Mouse (Mus musculus) heart, embryonic 12.5 days (tissue): ENCODE data around the gene Fn3krp. TPM values are rescaled to one million over a fixed set of nuclear protein-coding genes. Genes with fewer than 3 reads are reported as not detected.

Experiments
- ATAC-seq: fragments of 200-750 bp; cut with Nextera tagmentation; 2 replicates; pipeline ENCODE4 v1.8.0; 2017; ENCODE audit warnings: moderate TSS enrichment, moderate library complexity; ENCODE audit not compliant: insufficient number of reproducible peaks, low FRiP score
- H3K27ac ChIP-seq: fragments of 300-500 bp; sonication (generic); 2 replicates; pipeline ENCODE4 v1.5.1; 2016; ENCODE audit warnings: mild to moderate bottlenecking, moderate library complexity; ENCODE audit not compliant: poor library complexity, severe bottlenecking
- H3K27me3 ChIP-seq: fragments of 300-500 bp; sonication (generic); replicated peaks from 2 replicates; pipeline ENCODE4 v1.6.1; 2016; ENCODE audit warnings: mild to moderate bottlenecking, moderate library complexity
- H3K36me3 ChIP-seq: fragments of 300-500 bp; sonication (generic); 2 replicates; pipeline ENCODE4 v1.6.1; 2016; ENCODE audit warnings: mild to moderate bottlenecking, moderate library complexity
- H3K4me1 ChIP-seq: fragments of 300-500 bp; sonication (generic); replicated peaks from 2 replicates; pipeline ENCODE4 v1.6.1; 2016; ENCODE audit warnings: mild to moderate bottlenecking
- H3K4me2 ChIP-seq: fragments of 300-500 bp; sonication (generic); 2 replicates; pipeline ENCODE4 v1.6.1; 2016; ENCODE audit warnings: mild to moderate bottlenecking, moderate library complexity
- H3K4me3 ChIP-seq: fragments of 300-500 bp; sonication (generic); 2 replicates; pipeline ENCODE4 v1.5.1; 2016; ENCODE audit warnings: mild to moderate bottlenecking
- H3K9ac ChIP-seq: fragments of 300-500 bp; sonication (generic); 2 replicates; pipeline ENCODE4 v1.6.1; 2016; ENCODE audit warnings: mild to moderate bottlenecking, moderate library complexity
- H3K9me3 ChIP-seq: fragments of 300-500 bp; sonication (generic); replicated peaks from 2 replicates; pipeline ENCODE4 v1.6.1; 2016; ENCODE audit warnings: mild to moderate bottlenecking, moderate library complexity
- WGBS: fragments of 180-500 bp; shearing (Covaris S2); methylation state at CpG from one replicate; pipeline ENCODE4 v1.1.7; 2016; 5-methylcytosine and 5-hydroxymethylcytosine counted together
- polyA plus RNA-seq: library from polyadenylated mRNA; unstranded; fragments of >200 nt; fragmentation: Nextera tagmentation; extraction: Ambion mirVana; gene quantifications from 2 replicates; pipeline ENCODE4 v1.2.1, GENCODE M21; 2016

Fn3krp gene
- polyA plus RNA-seq, 1 experiment from 2014 or later = 4.3 TPM

- no peaks in the 10 kb centered on the region for H3K36me3 ChIP-seq
- H3K4me3 ChIP-seq = no peak overlapping the region
- no peak overlapping the region for H3K9ac ChIP-seq
- no peaks in the 10 kb centered on the region for H3K9me3 ChIP-seq
- no peak overlapping the region for H3K27ac ChIP-seq
- no peak for ATAC-seq
- H3K4me2 ChIP-seq = no peak overlapping the region
- H3K4me1 ChIP-seq = peaks cover 4% of the 10 kb centered on the region; the same call in 1 of the 2 replicates
- H3K27me3 ChIP-seq = 0 out of 2 replicates have a peak, but pooled peaks cover 3% of the 10 kb centered on the region
- 66% methylated on average over 5 of the region's 5 CpGs for WGBS
Measured at GRCm38 (mm10) chr11:121415351-121415750, 5.8 kb upstream of the Fn3krp start.

DNA sequence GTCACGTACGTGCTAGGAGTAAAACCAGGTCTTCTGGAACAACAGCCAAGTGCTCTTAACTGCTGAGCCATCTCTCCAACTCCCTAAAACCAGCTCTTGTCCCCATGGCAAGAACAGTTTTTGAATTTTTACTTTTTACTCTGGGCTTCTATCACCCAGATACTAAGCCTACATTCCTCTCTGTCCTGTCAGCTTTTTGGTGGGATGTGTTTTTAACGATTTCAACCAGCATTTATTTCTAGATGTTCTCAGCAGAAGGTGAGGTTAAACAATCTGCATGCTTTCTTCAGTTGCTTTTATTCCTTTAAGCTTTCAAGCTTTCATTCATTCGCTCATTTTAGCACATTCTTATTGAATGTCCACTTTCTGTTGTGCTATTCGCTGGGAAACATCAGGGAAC, 3.2 kb upstream of the Fn3krp start:
- H3K36me3 ChIP-seq = no peaks in the 10 kb centered on the region
- H3K27ac ChIP-seq = no peak overlapping the region
- H3K27me3 ChIP-seq = 0 out of 2 replicates have a peak, but pooled peaks cover 3% of the 10 kb centered on the region
- peaks cover 15% of the 10 kb centered on the region for H3K4me1 ChIP-seq
- ATAC-seq = no peak
- no peaks in the 10 kb centered on the region for H3K9me3 ChIP-seq
- WGBS = 75% methylated on average over 5 of the region's 5 CpGs
- H3K4me2 ChIP-seq = no peak overlapping the region
- H3K9ac ChIP-seq = no peak overlapping the region
- H3K4me3 ChIP-seq = no peak overlapping the region

DNA sequence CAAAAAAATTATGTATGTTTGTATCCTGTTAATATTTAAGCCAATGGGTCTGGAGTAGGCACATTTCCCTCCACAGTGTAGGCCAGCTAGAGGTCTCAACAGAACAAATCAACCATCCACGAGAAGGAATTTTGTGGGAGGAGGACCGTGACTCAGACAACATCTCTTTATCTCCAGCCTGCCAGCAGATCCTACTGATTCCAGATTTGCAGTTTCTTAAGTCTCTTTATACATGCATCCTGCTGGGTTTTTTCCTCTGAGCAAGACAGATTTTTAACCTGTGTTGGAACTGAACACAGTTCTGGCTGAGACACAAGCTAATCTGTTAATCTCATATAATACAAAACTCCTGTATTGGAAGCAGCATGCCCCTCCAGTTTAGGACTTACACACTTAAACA, 2.3 kb upstream of the Fn3krp start:
- WGBS = 65% methylated on average over 2 of the region's 2 CpGs

GRCm38 (mm10) chr11:121420379-121420778, 822 bp upstream of the Fn3krp start:
- H3K36me3 ChIP-seq = no peaks in the 10 kb centered on the region
- H3K4me2 ChIP-seq = peak overlapping the region; percentile 83
- 54% methylated on average over 5 of the region's 5 CpGs for WGBS
- ATAC-seq = no peak
- H3K27me3 ChIP-seq = 0 out of 2 replicates have a peak, but pooled peaks cover 3% of the 10 kb centered on the region
- H3K27ac ChIP-seq = no peak overlapping the region
- H3K9me3 ChIP-seq = no peaks in the 10 kb centered on the region
- peaks cover 12% of the 10 kb centered on the region for H3K4me1 ChIP-seq
- peak overlapping the region; percentile 87 for H3K4me3 ChIP-seq
- peak overlapping the region; percentile 58; the same call in 1 of the 2 replicates for H3K9ac ChIP-seq

More for the DNA sequence above, 2.3 kb upstream of the Fn3krp start:
- Histone ChIP-seq H3K36me3 (no peaks in the 10 kb centered on the region), H3K9ac (no peak overlapping the region), H3K4me1 (peaks cover 15% of the 10 kb centered on the region), H3K4me3 (no peak overlapping the region), H3K9me3 (no peaks in the 10 kb centered on the region), H3K27ac (no peak overlapping the region), H3K27me3 (0 out of 2 replicates have a peak, but pooled peaks cover 3% of the 10 kb centered on the region), H3K4me2 (no peak overlapping the region)
- ATAC-seq = no peak

- under 1% methylated on average over 28 of the region's 28 CpGs for WGBS
- 0 out of 2 replicates have a peak, but pooled peaks cover 3% of the 10 kb centered on the region for H3K27me3 ChIP-seq
Measured at GRCm38 (mm10) chr11:121421553-121422173, 462 bp downstream of the Fn3krp start.

GRCm38 (mm10) chr11:121433397-121433796, 12.2 kb downstream of the Fn3krp start:
- Histone ChIP-seq H3K27me3 (no peaks in the 10 kb centered on the region), H3K4me1 (peaks cover 22% of the 10 kb centered on the region), H3K9ac (no peak overlapping the region), H3K9me3 (no peaks in the 10 kb centered on the region), H3K27ac (peak overlapping the region; percentile 71), H3K4me2 (peak overlapping the region; percentile 27), H3K4me3 (no peak overlapping the region), H3K36me3 (peaks cover 21% of the 10 kb centered on the region)
- ATAC-seq = peak; percentile 59
- 42% methylated on average over 4 of the region's 4 CpGs for WGBS

More at GRCm38 (mm10) chr11:121421553-121422173, 462 bp downstream of the Fn3krp start:
- peak overlapping the region; percentile 83 for H3K4me2 ChIP-seq
- no peaks in the 10 kb centered on the region for H3K36me3 ChIP-seq
- peak overlapping the region; percentile 83 for H3K9ac ChIP-seq
- H3K27ac ChIP-seq = peak overlapping the region; percentile 3; the same call in 1 of the 2 replicates
- ATAC-seq = peak; percentile 71
- H3K4me3 ChIP-seq = peak overlapping the region; percentile 87
- peaks cover 12% of the 10 kb centered on the region for H3K4me1 ChIP-seq
- H3K9me3 ChIP-seq = no peaks in the 10 kb centered on the region

- Histone ChIP-seq H3K9me3 (no peaks in the 10 kb centered on the region), H3K9ac (peak within 1 kb of the TSS; percentile 65), H3K4me1 (peaks cover 22% of the 10 kb centered on the region), H3K4me3 (peak within 1 kb of the TSS; percentile 58), H3K4me2 (peak within 1 kb of the TSS; percentile 83), H3K36me3 (peaks cover 12% of the 10 kb centered on the region), H3K27me3 (no peaks in the 10 kb centered on the region), H3K27ac (peak within 1 kb of the TSS; percentile 71)
- peak; percentile 93 for ATAC-seq
- 6% methylated on average over 30 of the region's 30 CpGs for WGBS
Measured at GRCm38 (mm10) chr11:121434156-121435155, 13.3 kb downstream of the Fn3krp start, which contains the start of gene Fn3k. Gene Fn3k, plus strand, starts transcription at chr11:121434913.

GRCm38 (mm10) chr11:121437236-121437635, 16.0 kb downstream of the Fn3krp start:
- Histone ChIP-seq H3K4me3 (no peak overlapping the region), H3K9ac (no peak overlapping the region), H3K4me1 (peaks cover 26% of the 10 kb centered on the region), H3K4me2 (no peak overlapping the region), H3K27me3 (no peaks in the 10 kb centered on the region), H3K36me3 (no peaks in the 10 kb centered on the region), H3K9me3 (no peaks in the 10 kb centered on the region), H3K27ac (no peak overlapping the region)
- 59% methylated on average over 5 of the region's 5 CpGs for WGBS
- no peak for ATAC-seq

- H3K36me3 ChIP-seq = no peaks in the 10 kb centered on the region
- H3K9ac ChIP-seq = no peak overlapping the region
- H3K4me1 ChIP-seq = peaks cover 9% of the 10 kb centered on the region; the same call in 1 of the 2 replicates
- 0 out of 2 replicates have a peak, but pooled peaks cover 4% of the 10 kb centered on the region for H3K27me3 ChIP-seq
- 64% methylated on average over 5 of the region's 5 CpGs for WGBS
- H3K27ac ChIP-seq = no peak overlapping the region
- ATAC-seq = no peak
- no peak overlapping the region for H3K4me2 ChIP-seq
- no peak overlapping the region for H3K4me3 ChIP-seq
- no peaks in the 10 kb centered on the region for H3K9me3 ChIP-seq
Measured at GRCm38 (mm10) chr11:121439686-121440292, 18.6 kb downstream of the Fn3krp start.

- no peak overlapping the region for H3K4me3 ChIP-seq
- H3K9ac ChIP-seq = no peak overlapping the region
- H3K9me3 ChIP-seq = no peaks in the 10 kb centered on the region
- ATAC-seq = no peak
- peaks cover 7% of the 10 kb centered on the region; the same call in 1 of the 2 replicates for H3K27me3 ChIP-seq
- 84% methylated on average over 4 of the region's 4 CpGs for WGBS
- H3K4me2 ChIP-seq = no peak overlapping the region
- H3K4me1 ChIP-seq = peaks cover 4% of the 10 kb centered on the region; the same call in 1 of the 2 replicates
- no peaks in the 10 kb centered on the region for H3K36me3 ChIP-seq
- no peak overlapping the region for H3K27ac ChIP-seq
Measured at GRCm38 (mm10) chr11:121441653-121442052, 20.5 kb downstream of the Fn3krp start.
